Mouse (Mus musculus) inflammation-experienced regulatory T-cells (primary cell): Measurements from ENCODE around the gene Lce1a1. TPM values are rescaled to one million over a fixed set of nuclear protein-coding genes. Genes with fewer than 3 reads are reported as not detected.

ENCODE experiments used
- polyA plus RNA-seq, 2 experiments: library from polyadenylated mRNA; unstranded; fragments of 100-300 nt; shearing (Covaris generic); gene quantifications; one replicate each; pipeline ENCODE4 v1.2.1; 2017

The Lce1a1 gene
- polyA plus RNA-seq, result not detected

DNA sequence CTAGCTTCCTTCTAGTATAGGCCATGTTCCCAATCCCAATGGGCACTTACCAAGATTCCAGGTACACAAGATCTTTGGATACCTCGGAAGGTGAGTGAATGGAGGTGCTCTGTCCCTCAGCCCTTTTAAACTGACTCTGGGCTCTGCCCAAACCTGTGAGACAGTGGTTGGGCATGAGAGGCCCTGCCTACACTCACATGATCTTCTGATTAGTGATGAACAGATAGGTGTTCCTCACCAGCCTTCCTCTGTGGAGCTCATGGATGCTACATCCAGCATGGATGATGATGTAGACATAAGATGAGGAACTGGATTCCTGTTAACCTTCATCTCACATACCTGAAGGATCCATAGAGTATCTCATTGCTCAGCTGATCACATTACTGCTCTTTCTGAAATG, at the start of gene Lce1a1:
Gene Lce1a1, minus strand, starts transcription at position 101 of the 400 bp plus-strand sequence.

GRCm38 (mm10) chr3:92687110-92687509, 39.0 kb upstream of the Lce1a1 start, which contains the start of gene Lce1d:
Lce1d (minus strand) TSS chr3:92687210.

GRCm38 (mm10) chr3:92678947-92679346, 30.8 kb upstream of the Lce1a1 start, which contains the start of gene Lce1c:
Lce1c (plus strand) TSS chr3:92679247.

GRCm38 (mm10) chr3:92670215-92670614, 22.1 kb upstream of the Lce1a1 start, which contains the start of gene Lce1a2:
Lce1a2 (minus strand) TSS chr3:92670315.

DNA sequence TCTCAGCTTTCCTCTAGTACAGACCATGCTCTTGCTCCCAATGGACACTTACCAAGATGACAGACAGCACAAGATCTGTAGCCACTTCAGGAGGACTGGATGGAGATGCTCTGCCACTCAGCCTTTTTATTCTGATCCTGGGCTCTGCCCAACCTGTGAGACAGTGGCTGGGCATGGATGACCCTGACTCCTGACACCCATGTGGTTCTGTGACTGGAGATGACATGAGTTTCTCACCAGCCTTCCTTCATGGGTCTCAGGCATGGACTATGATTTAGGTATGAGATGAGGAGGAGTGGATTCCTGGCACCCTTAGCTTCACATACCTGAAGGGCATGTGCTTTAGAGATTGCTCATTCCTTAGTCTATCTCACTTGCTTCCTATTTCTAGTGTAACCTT, 8.7 kb upstream of the Lce1a1 start, which contains the start of gene Lce1b:
Gene Lce1b, minus strand, starts transcription at position 101 of the 400 bp plus-strand sequence.

DNA sequence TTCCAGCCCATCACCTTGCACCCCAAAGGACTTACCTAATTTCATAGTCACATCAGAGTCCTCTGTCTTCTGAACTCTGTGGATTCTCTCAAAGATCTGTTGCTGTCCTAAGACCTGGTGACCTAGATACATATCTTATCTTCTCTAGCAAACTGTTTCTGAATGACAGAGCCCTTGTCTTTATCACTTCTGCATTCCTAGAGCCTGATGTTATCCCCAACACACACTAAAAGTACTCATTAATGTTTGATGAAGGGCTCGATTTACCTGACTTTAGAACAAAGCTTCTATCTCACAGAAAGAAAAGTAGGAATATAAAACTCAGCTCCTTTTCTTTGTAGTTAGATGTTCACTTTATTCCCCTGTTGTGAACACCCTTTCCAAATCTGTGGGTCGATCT, 26.5 kb downstream of the Lce1a1 start, which contains the start of gene Lce6a:
Gene Lce6a, minus strand, starts transcription at position 101 of the 400 bp plus-strand sequence.

GRCm38 (mm10) chr3:92607392-92607791, 40.7 kb downstream of the Lce1a1 start, which contains the start of gene 2210017I01Rik:
2210017I01Rik (minus strand) TSS chr3:92607492.

Other genes starting within 250 kb of the Lce1a1 start
- gene Sprr2i, start 240.3 kb downstream of the Lce1a1 start, polyA plus RNA-seq, result not detected
- 1 to 10 TPM in 1 of 2 experiments, not detected in 1; 1.0 TPM for gene Sprr2j-ps, start 230.2 kb downstream of the Lce1a1 start, polyA plus RNA-seq
- 10 to 100 TPM; 23.3 to 26.3 TPM for gene Gm9774, start 218.9 kb downstream of the Lce1a1 start, polyA plus RNA-seq
- gene Sprr2k, start 215.7 kb downstream of the Lce1a1 start, polyA plus RNA-seq, result not detected
- gene Sprr1b, start 209.5 kb downstream of the Lce1a1 start, polyA plus RNA-seq, result not detected
- gene Sprr3, start 189.6 kb downstream of the Lce1a1 start, polyA plus RNA-seq, result not detected
- gene Sprr1a, start 162.4 kb downstream of the Lce1a1 start, polyA plus RNA-seq, result not detected
- gene Sprr4, start 147.8 kb downstream of the Lce1a1 start, polyA plus RNA-seq, result not detected
- not detected for gene 2310046K23Rik, start 113.8 kb downstream of the Lce1a1 start, polyA plus RNA-seq
- gene Ivl, start 74.6 kb downstream of the Lce1a1 start, polyA plus RNA-seq, result not detected
- not detected for gene Smcp, start 59.3 kb downstream of the Lce1a1 start, polyA plus RNA-seq
- not detected for gene 2210017I01Rik, start 40.8 kb downstream of the Lce1a1 start, polyA plus RNA-seq
- not detected for gene Lce6a, start 26.6 kb downstream of the Lce1a1 start, polyA plus RNA-seq
- not detected for gene Lce1b, start 8.6 kb upstream of the Lce1a1 start, polyA plus RNA-seq
- gene Lce1a2, start 22.0 kb upstream of the Lce1a1 start, polyA plus RNA-seq, result not detected
- not detected for gene Lce1c, start 30.9 kb upstream of the Lce1a1 start, polyA plus RNA-seq
- gene Lce1d, start 38.9 kb upstream of the Lce1a1 start, polyA plus RNA-seq, result not detected
- not detected for gene Lce1e, start 60.8 kb upstream of the Lce1a1 start, polyA plus RNA-seq
- gene Lce1f, start 72.0 kb upstream of the Lce1a1 start, polyA plus RNA-seq, result not detected
- not detected for gene Gm38119, start 90.8 kb upstream of the Lce1a1 start, polyA plus RNA-seq
- gene Lce1g, start 104.0 kb upstream of the Lce1a1 start, polyA plus RNA-seq, result not detected
- not detected for gene Lce1h, start 116.8 kb upstream of the Lce1a1 start, polyA plus RNA-seq
- gene Lce1i, start 130.6 kb upstream of the Lce1a1 start, polyA plus RNA-seq, result not detected
- gene Lce1j, start 142.2 kb upstream of the Lce1a1 start, polyA plus RNA-seq, result not detected
- gene Lce1k, start 159.6 kb upstream of the Lce1a1 start, polyA plus RNA-seq, result not detected
- not detected for gene Kprp, start 178.9 kb upstream of the Lce1a1 start, polyA plus RNA-seq
- gene Lce1l, start 203.0 kb upstream of the Lce1a1 start, polyA plus RNA-seq, result not detected
- gene 2310050C09Rik, start 221.9 kb upstream of the Lce1a1 start, polyA plus RNA-seq, result under 1 TPM in 1 of 2 experiments, not detected in 1; 0.53 TPM